In the genomic region with DNA sequence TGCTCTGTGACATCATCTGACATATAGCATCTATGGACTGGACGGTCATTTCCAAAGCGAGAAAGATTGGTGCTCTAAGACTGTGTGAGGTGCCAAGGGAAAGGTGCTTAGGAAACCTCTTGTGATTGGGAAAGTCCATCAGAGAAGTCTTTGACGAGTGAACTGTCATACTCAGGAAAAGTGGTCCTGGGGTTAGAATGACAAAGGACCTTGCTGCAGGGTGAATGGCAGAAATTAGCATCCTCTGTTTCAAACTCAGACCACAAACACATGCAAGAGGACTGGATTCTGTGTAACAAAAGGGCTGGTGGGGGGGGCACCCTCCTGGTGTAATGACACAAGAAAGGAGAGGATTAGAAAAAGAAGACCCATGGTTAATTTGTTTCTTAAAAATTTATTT, we compare ENCODE assay signal across 32 mouse cellular contexts.
DNase-seq lines count a peak whose midpoint lies in the region; ATAC-seq and TF ChIP-seq lines count a peak whose summit lies in the region.
"Had no signal": no experiment of that assay in that cellular context is flagged by ENCODE, and none has a peak within 500 bp of the region (broad histone marks: within the 10 kb centered on the region; RNA-seq: fewer than 3 reads in every experiment).

No protein-coding gene starts in this region.

- no peak overlapping the region for H3K27ac ChIP-seq in heart, embryonic 12.5 days (ENCODE audit: poor library complexity, severe bottlenecking)
- no peak overlapping the region for H3K27ac ChIP-seq in ES-Bruce4 (ENCODE audit: insufficient read depth, low read length)
- H3K27ac ChIP-seq: embryonic facial prominence, embryonic 10.5 days; embryonic facial prominence, embryonic 13.5 days; heart, embryonic 15.5 days; hindbrain, embryonic 13.5 days; hindbrain, postnatal 0 days had no signal

- H3K4me1 ChIP-seq in heart, embryonic 12.5 days (replicated peaks), result peaks cover 75% of the 10 kb centered on the region
- H3K4me1 ChIP-seq in ES-Bruce4 (ENCODE audit: control insufficient read depth, insufficient read depth, low read length), result peaks cover 3% of the 10 kb centered on the region

- no peak for TF ChIP-seq POLR2A in ES-Bruce4 (IDR thresholded peaks at IDR 0.05; ENCODE audit: insufficient read depth, low read length)

- no peak for ATAC-seq in heart, embryonic 12.5 days (ENCODE audit: insufficient number of reproducible peaks, low FRiP score)
- ATAC-seq: activated CD4-positive, CD25-positive, alpha-beta regulatory T cell, adult 4 months; CD4-positive, CD25-positive, alpha-beta regulatory T cell, adult 4 months; forebrain, embryonic 14.5 days; hindbrain, postnatal 0 days; inflammation-experienced regulatory T-cells, adult 6 months; intestine, embryonic 16.5 days had no signal

- H3K4me2 ChIP-seq in heart, embryonic 12.5 days, result no peak overlapping the region
- H3K4me2 ChIP-seq: embryonic facial prominence, embryonic 13.5 days; heart, embryonic 11.5 days; heart, embryonic 15.5 days; hindbrain, embryonic 13.5 days had no signal

- 0 out of 2 replicates have a peak, but pooled peaks have one; percentile 63 for TF ChIP-seq EP300 in ES-Bruce4 (IDR thresholded peaks at IDR 0.05; ENCODE audit: insufficient read depth, low read depth, low read length)

- DNase-seq in heart, adult 11 months, result peak; percentile 77
- DNase-seq in ES-CJ7 (ENCODE audit: low read depth, low spot score) (peak; percentile 95), WW6 (ENCODE audit: low read depth, low spot score) (peak; percentile 50)
- DNase-seq in adrenal gland, postnatal 25 days, result no peak
- no peak for DNase-seq in left cerebral cortex, postnatal 4 days
- DNase-seq: adrenal gland, adult 8-10 months; adrenal gland, postnatal 36 days; cerebellum, adult 11 months; cerebellum, adult 2 months; cerebellum, postnatal 10 days; cerebellum, postnatal 36 days; embryo, embryonic 11 days; gastrocnemius, postnatal 10 days; gastrocnemius, postnatal 36 days; heart, postnatal 10 days; heart, postnatal 36 days; kidney, adult 18-20 months; kidney, adult 9 months had no signal

- no peak overlapping the region for H3K9ac ChIP-seq in heart, embryonic 12.5 days
- no peak overlapping the region for H3K9ac ChIP-seq in ES-Bruce4 (ENCODE audit: low read depth, poor library complexity, severe bottlenecking)
- H3K9ac ChIP-seq: embryonic facial prominence, embryonic 13.5 days; heart, embryonic 15.5 days; hindbrain, embryonic 13.5 days had no signal

- no peaks in the 10 kb centered on the region for H3K9me3 ChIP-seq in heart, embryonic 12.5 days (replicated peaks)
- peaks cover 4% of the 10 kb centered on the region; the same call in 1 of the 2 replicates for H3K9me3 ChIP-seq in ES-Bruce4 (replicated peaks; ENCODE audit: control insufficient read depth, insufficient read depth, low read length, poor library complexity, severe bottlenecking)
- H3K9me3 ChIP-seq: embryonic facial prominence, embryonic 10.5 days; embryonic facial prominence, embryonic 13.5 days; heart, embryonic 15.5 days; hindbrain, embryonic 13.5 days had no signal

- no peaks in the 10 kb centered on the region for H3K36me3 ChIP-seq in heart, embryonic 12.5 days
- H3K36me3 ChIP-seq in ES-Bruce4 (ENCODE audit: control insufficient read depth, insufficient read depth, low read length, poor library complexity, severe bottlenecking), result no peaks in the 10 kb centered on the region
- H3K36me3 ChIP-seq: embryonic facial prominence, embryonic 10.5 days; heart, embryonic 15.5 days; hindbrain, embryonic 13.5 days had no signal

- intact Hi-C loops in left cerebral cortex, postnatal 4 days (cut with DNase I), result no loop called here

- H3K4me3 ChIP-seq in heart, embryonic 12.5 days, result no peak overlapping the region
- no peak overlapping the region for H3K4me3 ChIP-seq in ES-Bruce4 (ENCODE audit: low read depth, low read length)
- H3K4me3 ChIP-seq: embryonic facial prominence, embryonic 10.5 days; embryonic facial prominence, embryonic 13.5 days; erythroblast, embryonic 14.5 days; heart, embryonic 15.5 days; hindbrain, embryonic 13.5 days had no signal

- no peak for TF ChIP-seq CTCF in ES-Bruce4 (IDR thresholded peaks at IDR 0.05; ENCODE audit: low read depth, low read length)

- H3K27me3 ChIP-seq in heart, embryonic 12.5 days (replicated peaks), result no peaks in the 10 kb centered on the region
- H3K27me3 ChIP-seq in ES-Bruce4 (ENCODE audit: control insufficient read depth, insufficient read depth, low read length, poor library complexity, severe bottlenecking), result no peaks in the 10 kb centered on the region
- H3K27me3 ChIP-seq: embryonic facial prominence, embryonic 13.5 days; heart, embryonic 15.5 days; hindbrain, embryonic 13.5 days had no signal

- 82% methylated on average over 3 of the region's 3 CpGs for WGBS in heart, embryonic 12.5 days

Comparison
In these comparisons a context has a peak if more than half of its experiments do, and no peak if none do; other contexts are left out.
1. DNase-seq: peak in heart, adult 11 months (single experiment), ES-CJ7 (single experiment) and WW6 (single experiment); none in adrenal gland, postnatal 25 days (single experiment) and left cerebral cortex, postnatal 4 days (single experiment).